Mouse (Mus musculus): ENCODE results near the gene Luc7l.

Gene Luc7l

GRCm38 (mm10) chr17:26252539-26253251, at the start of gene Luc7l:
Gene Luc7l, plus strand, starts transcription at chr17:26252896.
- peak; percentile 87 for DNase-seq (ENCODE audit: low spot score)

- DNase-seq (ENCODE audit: low spot score): no peak
These were observed 49.3 kb upstream of the Luc7l start for GRCm38 (mm10) chr17:26203321-26203811.

- DNase-seq (ENCODE audit: low spot score): no peak
These were observed 47.9 kb upstream of the Luc7l start for GRCm38 (mm10) chr17:26204766-26205165.

GRCm38 (mm10) chr17:26206392-26206791, 46.3 kb upstream of the Luc7l start:
- DNase-seq (ENCODE audit: low spot score): no peak

GRCm38 (mm10) chr17:26207686-26208085, 45.0 kb upstream of the Luc7l start, which contains the start of gene Arhgdig:
Gene Arhgdig, minus strand, starts transcription at chr17:26207786.
- DNase-seq (ENCODE audit: low spot score): no peak

GRCm38 (mm10) chr17:26212241-26212640, 40.5 kb upstream of the Luc7l start:
- no peak for DNase-seq (ENCODE audit: low spot score)

GRCm38 (mm10) chr17:26212681-26213080, 40.0 kb upstream of the Luc7l start:
- no peak for DNase-seq (ENCODE audit: low spot score)

GRCm38 (mm10) chr17:26221508-26221907, 31.2 kb upstream of the Luc7l start:
- DNase-seq (ENCODE audit: low spot score): no peak

- DNase-seq (ENCODE audit: low spot score): no peak
These were observed 27.5 kb upstream of the Luc7l start for GRCm38 (mm10) chr17:26225150-26225549.

GRCm38 (mm10) chr17:26229776-26230175, 22.9 kb upstream of the Luc7l start:
- DNase-seq (ENCODE audit: low spot score): no peak

GRCm38 (mm10) chr17:26231156-26231555, 21.5 kb upstream of the Luc7l start:
- no peak for DNase-seq (ENCODE audit: low spot score)

GRCm38 (mm10) chr17:26232863-26233262, 19.8 kb upstream of the Luc7l start:
- DNase-seq (ENCODE audit: low spot score): no peak

GRCm38 (mm10) chr17:26234386-26234785, 18.3 kb upstream of the Luc7l start:
- DNase-seq (ENCODE audit: low spot score): no peak

GRCm38 (mm10) chr17:26235077-26235815, 17.4 kb upstream of the Luc7l start:
- no peak for DNase-seq (ENCODE audit: low spot score)

GRCm38 (mm10) chr17:26237667-26238066, 15.0 kb upstream of the Luc7l start:
- no peak for DNase-seq (ENCODE audit: low spot score)

GRCm38 (mm10) chr17:26239551-26239950, 13.1 kb upstream of the Luc7l start:
- DNase-seq (ENCODE audit: low spot score): no peak

- no peak for DNase-seq (ENCODE audit: low spot score)
These were observed 12.4 kb upstream of the Luc7l start for GRCm38 (mm10) chr17:26240120-26240790.

- DNase-seq (ENCODE audit: low spot score): no peak
These were observed 11.7 kb upstream of the Luc7l start for GRCm38 (mm10) chr17:26240990-26241389.

GRCm38 (mm10) chr17:26243471-26244100, 9.1 kb upstream of the Luc7l start:
- DNase-seq (ENCODE audit: low spot score): peak; percentile 54

- DNase-seq (ENCODE audit: low spot score): peak; percentile 72
These were observed 8.4 kb upstream of the Luc7l start, which contains the start of gene Fam234a for GRCm38 (mm10) chr17:26244101-26244841. Gene Fam234a, minus strand, starts transcription at chr17:26244242.

- DNase-seq (ENCODE audit: low spot score): no peak
These were observed 684 bp upstream of the Luc7l start for GRCm38 (mm10) chr17:26251886-26252538.
